Mouse (Mus musculus): Measurements from ENCODE around the gene Xpo5.

GRCm38 (mm10) chr17:46182273-46182672 is 20.3 kb upstream of the Xpo5 start:
- no peak for TF ChIP-seq POLR2A (IDR thresholded peaks at IDR 0.05; ENCODE audit: borderline replicate concordance, extremely low read depth, insufficient read depth, insufficient read length, poor library complexity, severe bottlenecking)
- TF ChIP-seq CTCF (IDR thresholded peaks at IDR 0.05; ENCODE audit: borderline replicate concordance, extremely low read depth, insufficient read depth, insufficient read length), result peak; percentile 22; the same call in 1 of the 2 replicates

All from brain, embryonic 14.5 days (tissue).